Mouse (Mus musculus): ENCODE results near the gene Neu3. TPM values are rescaled to one million over a fixed set of nuclear protein-coding genes. Genes with fewer than 3 reads are reported as not detected.

The Neu3 gene
- polyA plus RNA-seq, 1 experiment from 2014 or later = 3.2 TPM

DNA sequence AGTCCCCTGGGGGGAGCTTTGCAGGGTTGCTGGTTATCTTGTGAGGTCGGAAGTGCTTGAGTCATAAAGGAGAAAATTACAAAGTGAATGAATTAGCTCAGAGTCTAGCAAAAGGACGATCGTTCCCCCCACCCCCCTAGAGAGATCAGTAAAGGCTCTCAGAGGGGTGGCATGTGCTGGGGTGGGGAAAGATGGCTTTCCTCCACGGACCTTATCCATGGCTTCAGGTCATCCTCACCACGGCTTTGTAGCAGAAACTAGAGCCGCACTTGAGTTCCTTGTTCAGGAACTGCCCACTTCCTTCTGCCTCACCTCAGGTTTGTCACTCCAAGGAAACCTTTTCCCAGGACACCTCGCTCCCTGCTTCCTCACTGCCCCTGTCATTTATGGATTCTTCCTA, 35.1 kb upstream of the Neu3 start, which contains the start of gene Spcs2:
Gene Spcs2, minus strand, starts transcription at position 101 of the 400 bp plus-strand sequence.
- 39% methylated on average over 7 of the region's 7 CpGs for WGBS

GRCm38 (mm10) chr7:99858813-99859585, 30.8 kb upstream of the Neu3 start, which contains the start of gene Xrra1:
Gene Xrra1 (plus strand): TSS chr7:99859116.
- peak; percentile 99 for DNase-seq
- Histone ChIP-seq H3K4me3 (ENCODE audit: low read depth, low read length) (peak within 1 kb of the TSS; percentile 76), H3K36me3 (ENCODE audit: insufficient read depth) (peaks cover 23% of the 10 kb centered on the region), H3K9me3 (ENCODE audit: low read depth, low read length) (no peaks in the 10 kb centered on the region), H3K9ac (peak within 1 kb of the TSS; percentile 79), H3K27me3 (ENCODE audit: insufficient read depth, low read length) (no peaks in the 10 kb centered on the region), H3K4me1 (ENCODE audit: insufficient read depth) (peaks cover 10% of the 10 kb centered on the region), H3K4me2 (peak within 1 kb of the TSS; percentile 77), H3K27ac (ENCODE audit: low read depth) (peak within 1 kb of the TSS; percentile 69)
- under 1% methylated on average over 42 of the region's 42 CpGs for WGBS
- ATAC-seq (ENCODE audit: insufficient read depth) = peak; percentile 99
- no peak for TF ChIP-seq CTCF (IDR thresholded peaks at IDR 0.05; ENCODE audit: low read depth)

More for the DNA sequence above, 35.1 kb upstream of the Neu3 start, which contains the start of gene Spcs2:
- no peak for ATAC-seq (ENCODE audit: insufficient read depth)
- DNase-seq = no peak
- TF ChIP-seq CTCF (IDR thresholded peaks at IDR 0.05; ENCODE audit: low read depth) = no peak
- Histone ChIP-seq H3K4me3 (ENCODE audit: low read depth, low read length) (no peak within 1 kb of the TSS), H3K27me3 (ENCODE audit: insufficient read depth, low read length) (no peaks in the 10 kb centered on the region), H3K4me2 (no peak within 1 kb of the TSS), H3K36me3 (ENCODE audit: insufficient read depth) (no peaks in the 10 kb centered on the region), H3K27ac (ENCODE audit: low read depth) (no peak within 1 kb of the TSS), H3K9me3 (ENCODE audit: low read depth, low read length) (no peaks in the 10 kb centered on the region), H3K9ac (no peak within 1 kb of the TSS), H3K4me1 (ENCODE audit: insufficient read depth) (no peaks in the 10 kb centered on the region)

GRCm38 (mm10) chr7:99858175-99858812, 30.1 kb upstream of the Neu3 start:
- peak; percentile 52 for ATAC-seq (ENCODE audit: insufficient read depth)
- 2% methylated on average over 19 of the region's 19 CpGs for WGBS
- H3K4me3 ChIP-seq (ENCODE audit: low read depth, low read length) = peak overlapping the region; percentile 76
- DNase-seq = no peak
- no peaks in the 10 kb centered on the region for H3K27me3 ChIP-seq (ENCODE audit: insufficient read depth, low read length)
- H3K4me2 ChIP-seq = peak overlapping the region; percentile 77
- H3K27ac ChIP-seq (ENCODE audit: low read depth) = peak overlapping the region; percentile 69
- peak overlapping the region; percentile 79 for H3K9ac ChIP-seq
- no peaks in the 10 kb centered on the region for H3K9me3 ChIP-seq (ENCODE audit: low read depth, low read length)
- H3K4me1 ChIP-seq (ENCODE audit: insufficient read depth) = peaks cover 10% of the 10 kb centered on the region
- no peak for TF ChIP-seq CTCF (IDR thresholded peaks at IDR 0.05; ENCODE audit: low read depth)
- peaks cover 30% of the 10 kb centered on the region for H3K36me3 ChIP-seq (ENCODE audit: insufficient read depth)

GRCm38 (mm10) chr7:99856266-99856861, 28.1 kb upstream of the Neu3 start:
- Histone ChIP-seq H3K9ac (no peak overlapping the region), H3K27me3 (ENCODE audit: insufficient read depth, low read length) (no peaks in the 10 kb centered on the region), H3K36me3 (ENCODE audit: insufficient read depth) (peaks cover 41% of the 10 kb centered on the region), H3K9me3 (ENCODE audit: low read depth, low read length) (no peaks in the 10 kb centered on the region), H3K4me2 (peak overlapping the region; percentile 35; the same call in 1 of the 2 replicates), H3K27ac (ENCODE audit: low read depth) (no peak overlapping the region), H3K4me3 (ENCODE audit: low read depth, low read length) (no peak overlapping the region), H3K4me1 (ENCODE audit: insufficient read depth) (peaks cover 10% of the 10 kb centered on the region)
- ATAC-seq (ENCODE audit: insufficient read depth) = no peak
- 90% methylated on average over 14 of the region's 14 CpGs for WGBS
- no peak for DNase-seq
- TF ChIP-seq CTCF (IDR thresholded peaks at IDR 0.05; ENCODE audit: low read depth) = no peak

DNA sequence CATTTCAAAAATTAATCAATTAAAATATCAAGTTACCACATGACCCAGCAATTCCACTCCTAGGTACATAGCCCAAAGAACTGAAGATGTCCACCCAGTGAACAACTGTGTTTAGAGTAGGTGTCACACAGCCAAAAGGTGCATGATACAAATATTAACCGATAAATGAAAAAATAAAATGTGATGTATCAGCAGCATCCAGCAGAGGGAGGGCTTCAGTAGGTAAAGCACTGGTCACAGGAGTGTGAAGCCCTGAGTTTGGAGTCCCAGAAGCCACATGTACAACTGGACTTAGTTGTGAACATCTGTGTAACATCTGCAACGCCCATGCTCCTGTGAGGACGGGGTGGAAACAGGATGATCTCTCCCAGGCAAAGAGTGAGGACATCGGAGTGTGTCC, 26.1 kb upstream of the Neu3 start:
- 75% methylated on average over 4 of the region's 4 CpGs for WGBS

GRCm38 (mm10) chr7:99853350-99853749, 25.1 kb upstream of the Neu3 start:
- no peak for ATAC-seq (ENCODE audit: insufficient read depth)
- peaks cover 57% of the 10 kb centered on the region for H3K36me3 ChIP-seq (ENCODE audit: insufficient read depth)
- H3K4me1 ChIP-seq (ENCODE audit: insufficient read depth) = peaks cover 10% of the 10 kb centered on the region
- TF ChIP-seq CTCF (IDR thresholded peaks at IDR 0.05; ENCODE audit: low read depth) = peak; percentile 22; the same call in 1 of the 2 replicates
- H3K27me3 ChIP-seq (ENCODE audit: insufficient read depth, low read length) = no peaks in the 10 kb centered on the region
- no peak for DNase-seq
- no peak overlapping the region for H3K4me2 ChIP-seq
- no peaks in the 10 kb centered on the region for H3K9me3 ChIP-seq (ENCODE audit: low read depth, low read length)
- 75% methylated on average over 7 of the region's 7 CpGs for WGBS
- no peak overlapping the region for H3K9ac ChIP-seq
- H3K4me3 ChIP-seq (ENCODE audit: low read depth, low read length) = no peak overlapping the region
- H3K27ac ChIP-seq (ENCODE audit: low read depth) = no peak overlapping the region

More for the DNA sequence above, 26.1 kb upstream of the Neu3 start:
- no peak overlapping the region for H3K27ac ChIP-seq (ENCODE audit: low read depth)
- ATAC-seq (ENCODE audit: insufficient read depth) (no peak), DNase-seq (peak; percentile 9)
- H3K9me3 ChIP-seq (ENCODE audit: low read depth, low read length) = no peaks in the 10 kb centered on the region
- TF ChIP-seq CTCF (IDR thresholded peaks at IDR 0.05; ENCODE audit: low read depth) = peak; percentile 19; the same call in 1 of the 2 replicates
- H3K4me1 ChIP-seq (ENCODE audit: insufficient read depth) = peaks cover 10% of the 10 kb centered on the region
- no peak overlapping the region for H3K4me2 ChIP-seq
- H3K9ac ChIP-seq = no peak overlapping the region
- H3K27me3 ChIP-seq (ENCODE audit: insufficient read depth, low read length) = no peaks in the 10 kb centered on the region
- no peak overlapping the region for H3K4me3 ChIP-seq (ENCODE audit: low read depth, low read length)
- peaks cover 48% of the 10 kb centered on the region for H3K36me3 ChIP-seq (ENCODE audit: insufficient read depth)

Data from lung, embryonic 14.5 days (tissue).